Mouse (Mus musculus): ENCODE measurements around the gene Nadk.

- TF ChIP-seq CTCF (IDR thresholded peaks at IDR 0.05; ENCODE audit: borderline replicate concordance, control insufficient read depth, extremely low read depth, insufficient read depth, low read length, poor library complexity): no peak
- no peak for TF ChIP-seq POLR2A (IDR thresholded peaks at IDR 0.05; ENCODE audit: control insufficient read depth, extremely low read depth, insufficient read depth, low read length, poor library complexity)
These were observed 44.1 kb upstream of the Nadk start for GRCm38 (mm10) chr4:155517948-155518517.
